In genomic region chr12:73708920-73709319, GRCm38 (mm10) we compare ENCODE assay signal across 8 mouse cellular contexts.
DNase-seq lines count a peak whose midpoint lies in the region; ATAC-seq and TF ChIP-seq lines count a peak whose summit lies in the region.

No protein-coding gene starts in this region.

- TF ChIP-seq CTCF in hindbrain, postnatal 0 days (IDR thresholded peaks at IDR 0.05; ENCODE audit: low read depth): peak; percentile 85

- peak; percentile 0 for ATAC-seq in activated CD4-positive, CD25-positive, alpha-beta regulatory T cell, adult 4 months
- ATAC-seq in hindbrain, postnatal 0 days: peak; percentile 85

- H3K36me3 ChIP-seq in hindbrain, postnatal 0 days (ENCODE audit: insufficient read depth, low read length): no peaks in the 10 kb centered on the region
- H3K36me3 ChIP-seq in midbrain, embryonic 10.5 days: no peaks in the 10 kb centered on the region

- no peaks in the 10 kb centered on the region for H3K9me3 ChIP-seq in hindbrain, postnatal 0 days (ENCODE audit: low read length)
- no peaks in the 10 kb centered on the region for H3K9me3 ChIP-seq in midbrain, embryonic 10.5 days (replicated peaks)

- intact Hi-C loops in gastrocnemius, postnatal 14 days (cut with DNase I; ENCODE audit: low total_unique reads): loop anchor here (10.0 kb wide), 1 partner anchor 586 kb away; no protein-coding TSS in a partner anchor
- intact Hi-C loops in left cerebral cortex, postnatal 10 days (cut with DNase I): loop anchor here (5.0 to 10.0 kb wide), 4 partner anchors 198 to 1686 kb away; partner anchors contain the start of gene Gm11042

- H3K4me3 ChIP-seq in hindbrain, postnatal 0 days (ENCODE audit: low read length): no peak overlapping the region
- H3K4me3 ChIP-seq in midbrain, embryonic 10.5 days: no peak overlapping the region

- H3K27me3 ChIP-seq in hindbrain, postnatal 0 days (ENCODE audit: insufficient read depth, low read length): no peaks in the 10 kb centered on the region
- H3K27me3 ChIP-seq in midbrain, embryonic 10.5 days (ENCODE audit: low read depth, poor library complexity, severe bottlenecking): peaks cover 4% of the 10 kb centered on the region; the same call in 1 of the 2 replicates

- H3K4me2 ChIP-seq in hindbrain, postnatal 0 days (ENCODE audit: low read depth, low read length): no peak overlapping the region

- H3K9ac ChIP-seq in hindbrain, postnatal 0 days (replicated peaks; ENCODE audit: low read length): no peak overlapping the region

- no peak overlapping the region for H3K27ac ChIP-seq in hindbrain, postnatal 0 days
- H3K27ac ChIP-seq in midbrain, embryonic 10.5 days (replicated peaks): peak overlapping the region; percentile 55; the same call in 1 of the 2 replicates

- no peaks in the 10 kb centered on the region for H3K4me1 ChIP-seq in hindbrain, postnatal 0 days (ENCODE audit: insufficient read depth, low read length)
- peaks cover 16% of the 10 kb centered on the region for H3K4me1 ChIP-seq in midbrain, embryonic 10.5 days

- peak; percentile 71 to 74 for DNase-seq in cerebellum, postnatal 36 days
- peak; percentile 77 for DNase-seq in gastrocnemius, postnatal 14 days
- peak; percentile 82 for DNase-seq in hindbrain, postnatal 0 days (ENCODE audit: low spot score)
- DNase-seq in left cerebral cortex, postnatal 10 days (ENCODE audit: extremely low spot score in 1 of 2, low spot score in 2 of 2): peak; percentile 69 to 81
- peak; percentile 50 for DNase-seq in midbrain, embryonic 10.5 days (ENCODE audit: low spot score)
- peak; percentile 23 to 46 for DNase-seq in right cerebral cortex, postnatal 36 days (ENCODE audit: low spot score in 2 of 2)
- DNase-seq in spleen, postnatal 14 days (ENCODE audit: low spot score in 2 of 2): no peak

- 27% methylated on average over 8 of the region's 8 CpGs for WGBS in hindbrain, postnatal 0 days
- WGBS in midbrain, embryonic 10.5 days: 37% methylated on average over 8 of the region's 8 CpGs

Comparison
In these comparisons a context has a peak if more than half of its experiments do, and no peak if none do; other contexts are left out.
1. DNase-seq: peak in cerebellum, postnatal 36 days (2 of 2), gastrocnemius, postnatal 14 days (single experiment), hindbrain, postnatal 0 days (single experiment), left cerebral cortex, postnatal 10 days (2 of 2), midbrain, embryonic 10.5 days (single experiment) and right cerebral cortex, postnatal 36 days (2 of 2); none in spleen, postnatal 14 days (0 of 2).